Mouse (Mus musculus): Measurements from ENCODE around the gene Khdc4.

DNA sequence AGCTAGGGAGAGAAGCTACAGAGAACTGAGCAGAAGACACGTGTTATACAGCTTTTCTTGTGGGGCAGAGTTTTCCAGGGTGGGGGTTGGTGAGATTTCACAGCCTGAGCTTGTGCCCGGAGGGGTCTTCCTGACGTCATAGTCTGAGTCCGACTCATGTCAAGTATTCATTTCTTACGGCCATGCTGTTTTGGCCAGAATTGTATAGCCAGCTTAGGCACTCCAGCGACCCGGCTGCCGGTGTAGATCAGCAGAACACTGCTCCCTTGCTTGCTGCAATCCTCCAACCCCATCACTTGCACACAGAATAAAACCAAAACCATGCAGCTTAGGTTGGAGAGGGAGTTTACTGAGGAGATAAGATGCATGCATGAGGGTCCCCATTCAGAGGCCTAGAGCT, 30.0 kb upstream of the Khdc4 start:
- TF ChIP-seq TAL1 (IDR thresholded peaks at IDR 0.05; ENCODE audit: low read length) (no peak), GATA1 (IDR thresholded peaks at IDR 0.05; ENCODE audit: low read length) (no peak)

Data from erythroblast, embryonic 14.5 days (primary cell).